Mouse (Mus musculus) stomach, embryonic 15.5 days (tissue): Measurements from ENCODE around the gene Tbck. TPM values are rescaled to one million over a fixed set of nuclear protein-coding genes. Genes with fewer than 3 reads are reported as not detected.

ENCODE experiments used
- ATAC-seq: fragments of 200-750 bp; cut with Nextera tagmentation; 2 replicates; pipeline ENCODE4 v1.8.0; 2017; ENCODE audit warnings: low read depth, moderate number of reproducible peaks, moderate TSS enrichment; ENCODE audit not compliant: insufficient read depth, low FRiP score
- H3K27ac ChIP-seq: fragments of 300-500 bp; sonication (generic); 2 replicates; pipeline ENCODE4 v1.5.1; 2015; ENCODE audit warnings: mild to moderate bottlenecking, inconsistent platforms
- H3K27me3 ChIP-seq: fragments of 300-500 bp; sonication (generic); replicated peaks from 2 replicates; pipeline ENCODE4 v1.6.1; 2015; ENCODE audit warnings: inconsistent platforms
- H3K36me3 ChIP-seq: fragments of 300-500 bp; sonication (generic); 2 replicates; pipeline ENCODE4 v1.6.1; 2015; ENCODE audit warnings: inconsistent platforms
- H3K4me1 ChIP-seq: fragments of 300-500 bp; sonication (generic); 2 replicates; pipeline ENCODE4 v1.6.1; 2015; ENCODE audit warnings: inconsistent platforms
- H3K4me2 ChIP-seq: fragments of 300-500 bp; sonication (generic); 2 replicates; pipeline ENCODE4 v1.6.1; 2015; ENCODE audit warnings: mild to moderate bottlenecking, inconsistent platforms
- H3K4me3 ChIP-seq: fragments of 300-500 bp; sonication (generic); replicated peaks from 2 replicates; pipeline ENCODE4 v1.5.1; 2015; ENCODE audit warnings: inconsistent platforms
- H3K9ac ChIP-seq: fragments of 300-500 bp; sonication (generic); 2 replicates; pipeline ENCODE4 v1.6.1; 2015; ENCODE audit warnings: inconsistent platforms
- H3K9me3 ChIP-seq: fragments of 300-500 bp; sonication (generic); 2 replicates; pipeline ENCODE4 v1.6.1; 2016; ENCODE audit warnings: inconsistent platforms
- WGBS: fragments of 180-500 bp; shearing (Covaris S2); methylation state at CpG from one replicate; pipeline ENCODE4 v1.1.7; 2015; 5-methylcytosine and 5-hydroxymethylcytosine counted together
- polyA plus RNA-seq: library from polyadenylated mRNA; unstranded; fragments of >200 nt; fragmentation: Nextera tagmentation; extraction: Ambion mirVana; gene quantifications from 2 replicates; pipeline ENCODE4 v1.2.1, GENCODE M21; 2015

Gene Tbck
- polyA plus RNA-seq, result 19.7 and 20.6 TPM in 2 replicates

DNA sequence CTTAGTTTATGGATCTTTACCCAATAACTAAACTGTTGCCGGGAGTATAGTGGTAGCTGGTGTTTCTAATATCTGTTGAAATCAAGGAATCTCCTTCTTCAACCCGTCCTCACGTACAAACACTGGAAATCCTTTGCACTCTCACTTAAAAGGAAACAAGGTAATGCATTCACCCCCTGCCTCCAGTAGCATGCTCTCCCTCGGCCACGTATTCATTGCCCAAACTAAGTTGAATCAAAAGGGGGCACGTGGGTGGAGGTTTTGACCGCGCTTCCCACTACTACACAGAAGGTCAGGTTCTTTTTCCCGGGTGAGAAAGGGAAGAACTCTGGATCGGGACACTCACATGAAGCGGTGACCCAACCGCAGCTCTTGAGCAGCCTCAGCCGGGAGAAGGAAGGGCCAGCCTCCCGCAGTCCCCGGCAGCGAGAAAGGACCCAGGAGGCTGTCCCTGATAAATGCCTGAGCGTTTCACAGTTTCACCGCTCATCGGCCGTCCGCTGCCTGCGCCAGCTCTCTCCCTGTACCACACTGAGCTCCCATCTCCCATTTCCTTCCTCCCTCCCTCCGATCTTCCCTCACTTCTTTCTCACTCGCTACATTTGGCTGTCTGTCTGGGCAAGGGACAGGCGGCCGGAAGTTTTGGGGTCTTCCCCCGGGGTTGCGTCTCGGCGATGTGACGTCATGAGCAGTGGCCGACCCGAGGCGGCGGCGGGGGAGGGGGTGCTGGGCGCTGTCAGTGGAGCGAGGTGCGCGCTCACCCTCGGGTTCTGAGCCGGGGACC is at the start of gene Tbck:
Tbck (plus strand) TSS at position 698 of the 784 bp plus-strand sequence.
- under 1% methylated on average over 42 of the region's 42 CpGs for WGBS
- 0 out of 2 replicates have a peak, but pooled peaks cover 3% of the 10 kb centered on the region for H3K36me3 ChIP-seq

GRCm38 (mm10) chr3:132637080-132637479 is 46.9 kb upstream of the Tbck start:
- Histone ChIP-seq H3K4me2 (no peak overlapping the region), H3K27me3 (no peaks in the 10 kb centered on the region), H3K9ac (no peak overlapping the region), H3K27ac (no peak overlapping the region), H3K36me3 (no peaks in the 10 kb centered on the region), H3K9me3 (no peaks in the 10 kb centered on the region), H3K4me3 (no peak overlapping the region), H3K4me1 (no peaks in the 10 kb centered on the region)
- WGBS, result 62% methylated on average over 3 of the region's 3 CpGs
- no peak for ATAC-seq

More for the DNA sequence above, at the start of gene Tbck:
- Histone ChIP-seq H3K27me3 (no peaks in the 10 kb centered on the region), H3K9me3 (no peaks in the 10 kb centered on the region), H3K9ac (peak within 1 kb of the TSS; percentile 83), H3K27ac (peak within 1 kb of the TSS; percentile 92), H3K4me1 (peaks cover 2% of the 10 kb centered on the region; the same call in 1 of the 2 replicates), H3K4me2 (peak within 1 kb of the TSS; percentile 62), H3K4me3 (peak within 1 kb of the TSS; percentile 71)
- ATAC-seq, result peak; percentile 96

- ATAC-seq, result no peak
- Histone ChIP-seq H3K9me3 (no peaks in the 10 kb centered on the region), H3K4me2 (no peak overlapping the region), H3K4me1 (no peaks in the 10 kb centered on the region), H3K9ac (no peak overlapping the region), H3K27ac (no peak overlapping the region), H3K36me3 (no peaks in the 10 kb centered on the region), H3K4me3 (no peak overlapping the region), H3K27me3 (no peaks in the 10 kb centered on the region)
- WGBS, result 64% methylated on average over 4 of the region's 4 CpGs
Measured at GRCm38 (mm10) chr3:132644071-132644470, 39.9 kb upstream of the Tbck start.

DNA sequence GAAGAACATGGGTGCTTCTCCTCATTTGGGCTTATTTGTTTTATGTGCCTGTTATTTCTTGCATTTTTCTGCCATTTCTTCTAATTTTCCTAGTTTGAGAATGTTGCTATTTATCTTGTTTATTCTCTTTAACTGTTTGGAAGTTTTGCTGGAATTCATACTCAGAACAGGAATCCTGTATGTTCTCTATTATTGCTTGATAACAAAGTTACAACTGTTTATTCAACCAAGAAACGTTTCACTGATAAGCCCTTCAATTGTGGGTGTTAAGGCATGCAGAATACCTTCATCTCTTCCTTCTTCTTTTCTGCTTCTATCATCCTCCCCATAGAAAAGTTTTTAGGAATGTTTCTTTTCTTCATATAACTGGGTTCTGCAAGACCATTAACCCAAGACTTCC is 37.1 kb upstream of the Tbck start:
- H3K4me3 ChIP-seq, result no peak overlapping the region
- H3K27me3 ChIP-seq, result no peaks in the 10 kb centered on the region
- H3K4me2 ChIP-seq, result no peak overlapping the region
- 31% methylated on average over 1 of the region's 1 CpGs for WGBS
- H3K4me1 ChIP-seq, result no peaks in the 10 kb centered on the region
- no peak for ATAC-seq
- no peaks in the 10 kb centered on the region for H3K9me3 ChIP-seq
- H3K27ac ChIP-seq, result no peak overlapping the region
- H3K36me3 ChIP-seq, result no peaks in the 10 kb centered on the region
- H3K9ac ChIP-seq, result no peak overlapping the region

DNA sequence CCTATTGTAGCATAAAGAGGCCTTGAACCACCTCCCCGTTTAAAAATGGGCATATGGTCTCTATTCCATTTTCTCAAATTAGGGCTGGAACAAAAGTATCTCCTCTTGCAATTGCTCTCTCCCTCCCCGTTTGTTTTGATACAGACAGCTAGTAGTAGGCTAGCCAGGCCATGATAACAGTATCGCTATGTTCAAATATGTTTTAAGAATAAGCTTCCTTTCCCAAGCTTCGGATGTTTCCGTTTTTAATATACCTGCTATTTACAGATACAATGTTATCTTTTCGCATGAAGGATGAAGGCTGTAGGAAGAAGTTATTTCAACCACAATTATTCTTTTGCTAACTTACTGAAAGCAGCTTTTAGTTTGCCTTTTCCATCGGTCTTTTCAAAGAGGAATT is 34.6 kb upstream of the Tbck start:
- Histone ChIP-seq H3K27ac (no peak overlapping the region), H3K36me3 (no peaks in the 10 kb centered on the region), H3K4me2 (no peak overlapping the region), H3K4me1 (no peaks in the 10 kb centered on the region), H3K9ac (no peak overlapping the region), H3K9me3 (no peaks in the 10 kb centered on the region), H3K27me3 (no peaks in the 10 kb centered on the region), H3K4me3 (no peak overlapping the region)
- WGBS, result 73% methylated on average over 7 of the region's 7 CpGs
- no peak for ATAC-seq

GRCm38 (mm10) chr3:132650191-132650590 is 33.8 kb upstream of the Tbck start:
- no peaks in the 10 kb centered on the region for H3K4me1 ChIP-seq
- 67% methylated on average over 5 of the region's 5 CpGs for WGBS

DNA sequence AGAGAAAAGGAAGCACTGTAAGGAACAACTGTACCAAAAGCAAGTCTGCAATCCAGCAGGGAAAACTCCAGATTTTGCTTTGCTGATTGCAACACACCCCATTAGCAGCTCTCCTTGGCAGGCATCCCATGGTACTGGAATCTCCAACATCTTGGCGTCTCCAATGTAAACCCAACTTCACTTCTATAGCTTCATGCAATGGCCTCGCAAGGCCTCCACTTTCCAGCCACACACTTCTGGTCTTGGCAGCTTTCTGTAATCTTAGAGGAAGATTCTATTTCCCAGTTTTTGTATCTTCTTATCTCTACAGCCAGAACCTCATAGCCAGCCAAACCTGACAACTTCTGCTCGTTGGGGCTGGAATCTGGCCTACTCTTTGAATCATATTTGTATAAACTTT is 32.2 kb upstream of the Tbck start:
- H3K4me3 ChIP-seq, result no peak overlapping the region
- H3K27ac ChIP-seq, result no peak overlapping the region; the same call in 1 of the 2 replicates
- no peak overlapping the region for H3K4me2 ChIP-seq
- H3K36me3 ChIP-seq, result no peaks in the 10 kb centered on the region
- H3K9me3 ChIP-seq, result no peaks in the 10 kb centered on the region
- 49% methylated on average over 3 of the region's 3 CpGs for WGBS
- peak; percentile 31; the same call in 1 of the 2 replicates for ATAC-seq
- no peak overlapping the region for H3K9ac ChIP-seq
- H3K4me1 ChIP-seq, result no peaks in the 10 kb centered on the region
- no peaks in the 10 kb centered on the region for H3K27me3 ChIP-seq

More at GRCm38 (mm10) chr3:132650191-132650590, 33.8 kb upstream of the Tbck start:
- Histone ChIP-seq H3K4me2 (no peak overlapping the region), H3K36me3 (no peaks in the 10 kb centered on the region), H3K4me3 (no peak overlapping the region), H3K9me3 (no peaks in the 10 kb centered on the region), H3K27me3 (no peaks in the 10 kb centered on the region), H3K9ac (no peak overlapping the region), H3K27ac (no peak overlapping the region)
- ATAC-seq, result no peak

DNA sequence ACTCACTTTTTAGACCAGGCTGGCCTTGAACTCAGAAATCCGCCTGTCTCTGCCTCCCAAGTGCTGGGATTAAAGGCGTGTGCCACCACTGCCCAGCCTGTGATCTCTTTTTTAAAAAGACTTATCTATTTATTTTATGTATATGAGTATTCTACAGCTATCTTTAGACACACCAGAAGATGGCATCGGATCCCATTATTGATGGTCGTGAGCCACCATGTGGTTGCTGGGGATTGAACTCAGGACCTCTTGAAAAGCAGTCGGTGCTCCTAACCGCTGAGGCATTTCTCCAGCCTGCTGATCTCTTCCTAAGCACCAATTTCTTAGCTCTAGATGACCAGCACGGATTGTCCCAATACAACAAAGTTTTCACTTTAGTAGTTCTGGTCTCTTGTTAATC is 30.0 kb upstream of the Tbck start:
- Histone ChIP-seq H3K9me3 (no peaks in the 10 kb centered on the region), H3K4me2 (no peak overlapping the region), H3K27me3 (no peaks in the 10 kb centered on the region), H3K9ac (no peak overlapping the region), H3K4me3 (no peak overlapping the region), H3K27ac (no peak overlapping the region), H3K4me1 (no peaks in the 10 kb centered on the region), H3K36me3 (0 out of 2 replicates have a peak, but pooled peaks cover 1% of the 10 kb centered on the region)
- ATAC-seq, result no peak
- WGBS, result 87% methylated on average over 7 of the region's 7 CpGs

DNA sequence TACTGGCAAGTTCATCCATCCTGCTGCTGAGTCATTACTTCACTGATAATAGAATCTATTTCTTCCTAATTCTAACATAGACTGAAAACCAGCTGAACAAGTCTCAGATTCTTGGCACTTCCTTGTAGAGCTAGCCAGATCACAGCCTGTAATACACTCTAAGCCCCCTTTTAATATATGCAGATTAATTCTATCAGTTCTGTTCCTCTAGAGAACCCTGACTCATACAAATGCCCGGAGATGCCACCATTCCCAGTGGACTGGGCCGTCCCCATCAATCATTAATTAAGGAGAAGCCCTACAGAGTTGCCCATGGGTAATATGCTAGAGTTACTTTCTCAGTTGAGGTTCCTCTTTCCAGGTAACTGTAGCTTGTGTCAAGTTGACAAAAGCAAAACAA is 28.0 kb upstream of the Tbck start:
- Histone ChIP-seq H3K27me3 (no peaks in the 10 kb centered on the region), H3K4me3 (no peak overlapping the region), H3K36me3 (peaks cover 14% of the 10 kb centered on the region), H3K4me2 (no peak overlapping the region), H3K9me3 (no peaks in the 10 kb centered on the region), H3K4me1 (no peaks in the 10 kb centered on the region), H3K27ac (no peak overlapping the region), H3K9ac (no peak overlapping the region)
- 90% methylated on average over 2 of the region's 2 CpGs for WGBS
- no peak for ATAC-seq

DNA sequence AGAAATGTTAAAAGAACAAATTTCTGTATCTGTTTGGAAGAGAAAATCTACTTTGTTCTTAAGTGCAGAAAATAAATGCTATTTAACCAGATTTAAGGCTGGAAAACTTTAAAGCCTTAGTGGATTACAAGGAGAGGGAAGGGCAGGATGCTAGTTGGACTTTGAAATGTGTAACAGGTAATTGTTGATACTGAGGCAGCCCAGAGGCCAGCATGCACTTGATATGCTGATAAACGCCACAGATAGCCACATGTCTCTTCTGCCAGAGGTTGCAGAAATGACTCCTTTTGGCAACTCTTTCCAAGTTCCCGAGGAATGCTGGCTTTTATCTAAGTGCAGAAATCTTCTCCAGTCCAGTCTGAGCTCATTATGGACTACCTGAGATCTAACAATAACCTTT is 6.5 kb upstream of the Tbck start:
- no peak for ATAC-seq
- no peak overlapping the region for H3K27ac ChIP-seq
- H3K36me3 ChIP-seq, result 0 out of 2 replicates have a peak, but pooled peaks cover 8% of the 10 kb centered on the region
- WGBS, result 70% methylated on average over 2 of the region's 2 CpGs
- no peaks in the 10 kb centered on the region for H3K4me1 ChIP-seq
- H3K9me3 ChIP-seq, result no peaks in the 10 kb centered on the region
- H3K4me3 ChIP-seq, result no peak overlapping the region
- H3K9ac ChIP-seq, result no peak overlapping the region
- no peaks in the 10 kb centered on the region for H3K27me3 ChIP-seq
- H3K4me2 ChIP-seq, result no peak overlapping the region

DNA sequence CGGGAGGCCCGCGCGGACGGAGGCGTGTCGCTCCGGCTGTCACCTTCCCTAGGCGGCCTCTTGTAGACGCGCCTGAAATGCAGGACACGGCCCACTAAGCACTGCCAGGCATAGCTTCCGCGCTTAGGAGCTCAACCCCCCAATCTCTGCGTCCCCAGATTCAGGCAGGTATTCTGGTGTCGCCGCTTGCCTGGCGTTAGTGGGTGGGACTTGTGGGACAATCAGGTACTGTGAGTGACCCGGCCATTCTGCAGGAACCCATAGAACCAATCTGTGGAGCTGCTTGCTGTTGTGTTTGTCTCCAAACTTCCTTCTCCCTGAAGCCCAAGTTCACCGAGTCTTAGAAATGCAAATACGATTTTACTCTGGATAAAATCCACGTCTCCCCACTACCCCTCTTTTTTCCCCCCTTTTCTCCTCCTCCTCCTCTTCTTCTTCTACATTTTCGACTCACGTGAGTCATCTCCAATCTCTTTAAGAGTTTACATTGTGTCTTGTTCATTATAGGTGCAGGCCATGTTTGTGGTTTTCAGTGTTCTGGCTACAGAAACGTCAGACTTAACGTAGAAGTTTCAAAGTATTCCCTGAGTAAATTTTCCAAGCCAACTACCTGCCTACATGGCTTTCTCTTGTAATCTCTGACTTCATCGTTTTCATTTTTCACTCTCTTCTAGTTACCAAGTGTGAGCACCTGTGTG is 436 bp downstream of the Tbck start, which contains the start of gene Aimp1:
Aimp1 (minus strand) TSS at position 140 of the 698 bp plus-strand sequence.
- 1% methylated on average over 27 of the region's 27 CpGs for WGBS

GRCm38 (mm10) chr3:132701368-132701767 is 17.4 kb downstream of the Tbck start:
- H3K4me3 ChIP-seq, result no peak overlapping the region
- 72% methylated on average over 3 of the region's 3 CpGs for WGBS
- no peaks in the 10 kb centered on the region for H3K9me3 ChIP-seq
- H3K27ac ChIP-seq, result no peak overlapping the region
- no peaks in the 10 kb centered on the region for H3K27me3 ChIP-seq
- no peak overlapping the region for H3K9ac ChIP-seq
- H3K4me1 ChIP-seq, result no peaks in the 10 kb centered on the region
- no peaks in the 10 kb centered on the region for H3K36me3 ChIP-seq
- H3K4me2 ChIP-seq, result no peak overlapping the region
- ATAC-seq, result no peak

More for the DNA sequence above, 436 bp downstream of the Tbck start, which contains the start of gene Aimp1:
- Histone ChIP-seq H3K9ac (peak within 1 kb of the TSS; percentile 83), H3K9me3 (no peaks in the 10 kb centered on the region), H3K4me3 (peak within 1 kb of the TSS; percentile 71), H3K36me3 (0 out of 2 replicates have a peak, but pooled peaks cover 3% of the 10 kb centered on the region), H3K27me3 (no peaks in the 10 kb centered on the region), H3K4me2 (peak within 1 kb of the TSS; percentile 62), H3K27ac (peak within 1 kb of the TSS; percentile 92), H3K4me1 (peaks cover 2% of the 10 kb centered on the region; the same call in 1 of the 2 replicates)
- ATAC-seq, result no peak; the same call in 1 of the 2 replicates
